Mouse (Mus musculus): Measurements from ENCODE around the gene Prr14.
A peak's percentile ranks its signal among the peaks of the same experiment; 100 is the strongest.
"Not testable (repeated sequence)": the region's sequence is repeated elsewhere in the genome, so short reads cannot be mapped to it uniquely, and the experiment has no call there.

Gene Prr14

DNA sequence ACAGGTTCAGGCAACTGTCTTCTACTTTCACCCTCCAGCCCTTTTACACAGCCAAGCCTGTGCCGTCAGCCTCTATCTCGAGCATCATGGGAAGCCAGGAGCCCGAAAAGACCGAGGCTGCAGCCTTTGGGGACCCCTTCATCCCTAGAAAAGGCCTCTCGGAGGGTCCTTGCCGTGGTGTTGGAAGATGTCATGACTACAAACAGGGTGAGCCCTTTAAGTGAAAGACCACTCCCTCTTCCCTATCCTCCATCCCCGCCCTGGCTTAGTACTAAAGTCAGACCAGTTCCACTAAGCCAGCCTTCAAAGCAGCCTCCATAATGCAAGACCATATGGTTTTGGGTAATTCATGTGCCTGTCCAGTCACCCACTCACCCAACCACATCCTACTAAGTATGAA lies 12.6 kb downstream of the Prr14 start:
- no peak for DNase-seq

DNA sequence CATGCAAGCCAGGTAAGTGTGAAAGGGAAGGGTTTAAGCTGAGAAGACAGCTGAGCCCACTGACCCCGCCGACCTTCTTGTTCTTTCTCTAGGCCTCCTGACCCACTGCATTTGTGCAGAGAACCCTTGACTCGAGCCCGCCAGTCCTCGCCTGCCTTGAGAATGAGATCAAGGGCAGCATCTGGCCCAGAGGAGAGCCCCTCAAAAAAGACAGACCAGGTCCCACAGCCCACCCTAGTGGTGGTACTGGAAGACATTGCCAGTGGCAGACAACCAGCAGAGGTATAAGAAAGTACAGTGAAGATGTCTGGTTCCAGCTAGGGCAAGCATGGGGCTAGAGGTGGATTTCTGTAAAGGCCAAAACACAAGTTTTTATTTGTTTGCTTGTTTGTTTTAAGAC lies 14.3 kb downstream of the Prr14 start:
- DNase-seq, result peak in 1 of 2 experiments; percentile 22

DNA sequence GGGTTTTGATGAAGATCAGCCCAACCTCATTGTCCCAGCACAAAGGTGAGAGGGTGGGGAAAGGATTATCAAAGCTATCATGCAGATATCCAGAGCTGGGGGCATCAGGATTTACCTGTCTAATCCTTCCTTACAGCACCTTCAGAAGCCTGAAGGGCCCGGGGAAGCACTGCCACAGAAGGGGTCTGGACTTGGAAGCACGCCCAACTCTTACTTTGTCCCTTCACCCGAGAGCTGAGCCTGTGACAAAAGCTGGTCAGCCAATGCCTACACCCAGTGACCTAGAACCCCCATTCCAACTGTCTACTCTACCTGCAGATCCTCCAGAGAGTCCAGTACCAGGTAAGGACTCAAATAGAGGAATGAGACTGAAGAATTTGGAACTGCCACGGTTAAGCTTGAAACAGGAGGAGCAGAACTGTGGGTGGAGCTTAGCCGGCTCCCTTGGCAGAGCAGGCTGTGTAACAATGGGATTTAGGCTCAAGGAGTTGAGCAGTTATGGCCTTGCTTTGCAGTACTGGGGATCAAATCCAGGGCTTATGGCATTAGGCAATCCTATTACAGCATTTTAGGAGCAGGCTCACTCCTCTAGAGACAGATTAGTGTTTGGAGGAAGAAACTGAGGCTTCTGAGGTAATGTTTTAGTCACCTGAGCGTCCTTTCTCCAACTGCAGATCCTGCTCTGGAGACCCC lies 15.1 kb downstream of the Prr14 start:
- peak in 1 of 2 experiments; percentile 17 for DNase-seq

DNA sequence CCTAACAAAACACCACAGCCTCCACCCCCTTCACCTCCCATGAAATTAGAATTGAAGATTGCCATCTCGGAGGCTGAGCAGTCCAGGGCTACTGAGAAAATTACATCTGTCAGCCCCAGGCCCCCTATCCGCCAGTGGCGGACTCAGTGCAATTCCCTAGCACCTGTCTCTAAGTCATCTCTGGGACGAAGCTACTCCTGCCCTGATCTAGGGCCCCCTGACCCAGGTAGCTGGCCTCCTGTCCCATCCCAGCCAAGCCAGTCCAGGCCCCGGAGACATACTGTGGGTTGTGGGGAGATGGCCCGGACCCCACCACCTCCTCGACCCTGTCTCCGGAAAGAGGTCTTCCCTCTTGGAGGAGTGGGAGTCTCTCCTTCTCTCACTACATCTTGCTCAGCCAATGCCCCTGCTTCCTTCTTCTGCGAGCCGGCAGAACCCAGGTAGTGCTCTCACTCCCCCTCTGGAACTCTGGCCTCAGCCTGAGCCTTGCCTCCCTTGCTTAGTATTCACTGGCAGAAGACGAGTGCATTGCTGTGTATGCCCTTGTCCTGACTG lies 15.9 kb downstream of the Prr14 start:
- DNase-seq, result no peak

DNA sequence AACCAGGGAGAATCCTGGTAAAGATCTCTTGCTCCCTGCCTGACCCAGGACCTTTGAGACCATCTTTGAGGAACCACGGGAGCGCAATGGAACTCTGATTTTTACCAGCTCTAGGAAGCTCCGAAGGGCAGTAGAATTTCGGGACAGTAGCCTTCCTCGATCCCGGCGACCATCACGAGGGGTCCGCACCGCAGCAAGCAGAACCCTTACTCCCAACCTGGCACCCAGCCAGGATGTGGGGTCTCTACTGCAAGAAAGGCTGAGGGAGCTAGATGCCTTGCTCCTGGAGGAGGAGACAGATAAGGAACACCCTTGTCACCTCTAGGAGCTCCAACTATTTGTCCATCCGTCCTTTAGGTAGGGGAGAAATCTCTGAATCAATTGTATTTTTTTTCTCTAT lies 16.9 kb downstream of the Prr14 start:
- DNase-seq, result peak in 1 of 2 experiments; percentile 25

DNA sequence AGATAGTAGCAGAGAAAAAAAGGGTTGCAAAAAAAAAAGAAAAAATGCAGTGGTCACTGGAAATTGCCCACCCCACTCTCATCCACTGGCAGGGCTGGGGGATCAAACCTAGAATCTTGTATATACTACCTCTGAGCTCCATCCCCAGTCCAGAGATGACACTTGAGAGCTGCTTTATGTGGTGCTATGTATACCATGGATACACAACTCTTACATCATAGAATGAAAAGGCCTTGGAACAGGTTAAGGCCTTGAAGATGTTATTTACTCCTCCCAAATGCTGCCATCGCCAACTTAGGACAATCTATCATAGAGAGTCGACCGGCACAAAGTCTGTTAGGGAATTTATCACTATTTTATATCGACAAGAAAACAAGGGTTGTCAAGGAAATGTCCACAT lies 17.4 kb downstream of the Prr14 start:
- no peak for DNase-seq

DNA sequence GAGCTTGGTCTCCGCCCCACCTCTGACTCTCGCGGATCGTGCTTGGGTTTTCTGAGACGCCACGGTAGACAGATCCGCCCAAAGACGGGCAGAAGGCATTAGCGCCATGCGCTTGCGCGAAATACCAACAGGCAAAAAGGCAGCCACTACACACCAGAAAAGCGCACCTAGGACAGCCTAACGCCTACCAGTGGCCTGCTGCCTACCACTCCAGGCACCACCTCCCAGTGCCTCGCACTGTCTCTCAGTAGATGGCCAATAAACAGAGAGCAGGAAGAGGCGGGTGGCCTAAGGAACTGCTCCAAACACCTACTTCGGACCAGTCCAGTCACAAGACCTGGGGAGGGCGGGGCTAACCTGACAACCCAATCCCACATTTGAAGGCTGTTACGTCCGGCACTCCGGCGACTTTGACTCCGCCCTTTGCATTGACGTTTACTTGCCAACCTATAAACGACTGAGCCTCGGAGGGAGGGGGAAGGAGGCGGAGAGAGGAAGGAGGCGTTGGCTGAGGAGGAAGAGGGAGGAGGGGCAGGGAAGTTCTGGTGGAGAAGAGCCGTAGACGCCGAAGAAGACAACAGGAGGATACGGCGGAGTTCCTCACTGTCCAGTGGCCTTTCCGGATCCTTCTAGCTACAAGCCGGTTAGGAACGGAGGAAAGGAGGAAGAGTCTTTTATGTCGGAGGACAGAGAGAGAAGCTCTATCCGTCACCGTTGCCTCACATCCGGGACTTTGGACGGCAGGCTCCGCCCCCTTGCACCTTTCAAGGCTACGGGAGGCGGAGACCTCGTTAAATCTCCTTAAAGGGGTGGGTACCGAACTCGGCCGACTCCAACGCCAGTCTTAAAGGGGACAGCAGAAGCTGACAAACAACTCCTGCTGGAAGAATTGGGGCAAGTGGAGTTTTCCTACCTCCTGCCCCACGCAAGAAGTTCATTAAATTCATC lies 18.6 kb downstream of the Prr14 start:
- DNase-seq, result peak; percentile 100

DNA sequence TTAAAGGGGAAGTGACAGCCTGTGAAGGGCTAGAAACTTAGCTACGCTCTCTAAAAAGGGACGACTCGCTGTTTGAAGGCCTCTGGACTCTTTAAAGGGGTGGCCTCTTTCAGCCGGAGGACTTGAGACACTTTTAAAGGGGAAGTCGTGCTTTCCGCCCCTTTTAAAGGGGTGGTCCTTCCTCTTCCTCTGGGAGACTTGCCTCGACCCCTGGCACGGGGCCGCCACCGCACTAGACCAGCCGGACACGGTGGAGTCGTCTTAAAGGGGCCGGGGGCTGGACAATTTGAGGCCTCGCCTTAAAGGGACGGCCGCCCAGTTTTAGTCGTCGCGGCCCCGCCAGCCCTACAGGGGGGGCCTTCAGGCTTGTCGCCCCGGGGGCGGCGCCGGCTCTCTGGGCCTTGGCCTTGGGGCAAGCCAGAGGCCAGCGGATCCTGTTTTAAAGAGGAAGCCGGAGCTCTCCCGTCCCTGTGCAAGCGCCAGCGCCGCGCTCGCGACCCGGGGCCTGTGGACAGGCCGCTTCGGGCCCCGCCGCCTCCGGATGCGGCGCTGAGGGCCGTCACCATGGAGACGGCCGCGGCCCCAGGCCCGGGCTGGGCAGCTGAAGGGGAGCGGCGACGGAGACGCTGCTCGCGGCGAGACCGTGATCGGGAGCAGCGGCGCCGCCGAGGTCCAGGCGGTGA lies 19.4 kb downstream of the Prr14 start, which contains the start of gene Fbrs:
Gene Fbrs (plus strand): TSS at position 565 of the 683 bp plus-strand sequence.
- DNase-seq, result peak; percentile 98 to 99

DNA sequence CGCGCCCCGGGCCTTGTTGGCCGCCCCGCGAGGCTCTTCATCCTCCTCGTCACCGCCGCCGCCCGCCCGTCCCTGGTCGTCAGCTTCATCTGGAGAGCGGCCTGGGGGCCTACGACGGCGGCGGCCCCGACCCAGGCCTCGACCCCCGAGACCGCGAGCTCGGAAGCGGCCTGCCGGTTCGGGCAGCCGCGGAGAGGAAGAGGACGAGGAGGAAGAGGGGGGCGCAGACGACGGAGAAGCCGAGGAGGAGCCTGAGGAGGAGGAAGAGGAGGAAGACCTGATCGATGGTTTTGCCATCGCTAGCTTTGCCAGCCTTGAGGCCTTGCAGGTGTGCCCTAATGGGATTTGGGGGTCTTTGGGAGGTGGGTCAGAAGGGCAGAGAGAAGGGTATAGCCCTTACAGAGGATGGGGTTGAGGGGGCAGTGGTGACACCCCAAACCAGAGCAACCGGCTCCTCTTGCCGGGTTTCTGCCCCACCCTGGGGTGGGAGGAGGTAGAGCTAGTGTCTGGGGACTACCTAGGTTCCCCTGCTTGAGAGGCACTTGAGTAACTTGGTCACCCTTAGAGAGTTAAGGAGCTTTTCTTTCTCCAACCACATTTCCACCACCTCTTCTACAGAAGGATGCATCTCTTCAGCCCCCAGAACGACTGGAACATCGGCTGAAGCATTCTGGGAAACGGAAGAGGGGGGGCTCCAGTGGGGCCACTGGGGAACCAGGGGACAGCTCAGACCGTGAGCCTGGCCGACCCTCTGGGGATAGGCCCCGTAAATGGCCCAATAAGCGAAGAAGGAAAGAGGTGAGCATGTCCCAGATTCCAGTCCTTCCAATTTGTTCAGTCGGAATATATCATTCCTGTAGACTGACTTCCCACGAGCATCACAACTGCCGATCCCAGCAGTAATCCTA lies 20.2 kb downstream of the Prr14 start:
- peak in 1 of 2 experiments; percentile 42 for DNase-seq

DNA sequence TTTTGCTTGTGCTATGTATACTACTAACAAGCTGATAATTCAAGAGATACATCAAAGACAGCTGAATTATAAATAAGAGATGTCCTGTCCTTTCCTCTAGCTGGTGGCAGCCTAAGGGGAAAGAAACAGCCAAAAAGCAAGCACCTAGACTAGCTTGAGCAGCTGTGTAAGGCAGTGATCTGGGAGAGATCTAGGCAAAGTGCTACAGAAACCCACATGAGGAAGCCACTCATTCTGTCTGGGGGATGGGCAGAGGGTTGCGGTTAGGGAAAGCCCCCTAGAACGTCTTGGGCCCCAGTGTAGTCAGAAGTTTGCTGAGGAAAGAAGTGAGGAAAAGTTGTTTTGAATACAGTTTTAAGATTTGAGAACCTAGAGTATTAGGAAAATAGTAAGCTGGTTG lies 20.9 kb downstream of the Prr14 start:
- peak in 1 of 2 experiments; percentile 16 for DNase-seq

DNA sequence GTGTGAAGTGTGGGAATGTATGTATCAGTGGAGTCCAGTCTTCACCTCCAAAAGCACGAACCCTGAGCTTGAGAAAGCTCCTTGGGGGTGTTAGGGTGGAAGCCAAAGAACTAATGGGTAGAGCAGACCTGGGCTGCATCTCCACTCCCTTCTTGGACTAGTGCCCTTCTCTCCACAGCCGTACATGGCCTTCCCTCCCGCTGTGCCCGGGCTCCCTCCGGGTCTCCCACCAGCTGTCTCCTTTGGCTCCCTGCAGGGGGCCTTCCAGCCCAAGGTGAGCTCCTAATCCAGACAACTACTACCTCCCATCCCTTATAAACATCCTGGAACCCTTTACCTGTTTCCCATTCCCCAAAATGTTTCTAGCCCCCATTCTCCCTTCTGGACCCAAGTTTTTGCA lies 26.0 kb downstream of the Prr14 start:
- no peak for DNase-seq

DNA sequence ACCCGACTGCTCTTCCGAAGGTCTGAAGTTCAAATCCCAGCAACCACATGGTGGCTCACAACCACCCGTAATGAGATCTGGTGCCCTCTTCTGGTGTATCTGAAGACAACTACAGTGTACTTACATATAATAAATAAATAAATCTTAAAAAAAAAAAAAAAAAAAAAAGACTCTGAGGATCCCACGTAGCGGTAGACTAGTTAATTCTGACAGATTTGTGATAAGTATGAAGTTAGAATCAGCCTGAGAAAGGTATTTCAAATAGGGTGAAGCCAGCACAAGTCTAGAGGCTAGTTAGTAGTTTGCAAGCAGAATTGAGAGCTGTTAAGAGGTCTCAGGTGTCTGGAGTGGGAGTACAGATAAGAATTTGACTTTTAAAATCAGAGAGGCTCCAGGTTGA lies 29.0 kb downstream of the Prr14 start:
- DNase-seq, result not testable (repeated sequence)

DNA sequence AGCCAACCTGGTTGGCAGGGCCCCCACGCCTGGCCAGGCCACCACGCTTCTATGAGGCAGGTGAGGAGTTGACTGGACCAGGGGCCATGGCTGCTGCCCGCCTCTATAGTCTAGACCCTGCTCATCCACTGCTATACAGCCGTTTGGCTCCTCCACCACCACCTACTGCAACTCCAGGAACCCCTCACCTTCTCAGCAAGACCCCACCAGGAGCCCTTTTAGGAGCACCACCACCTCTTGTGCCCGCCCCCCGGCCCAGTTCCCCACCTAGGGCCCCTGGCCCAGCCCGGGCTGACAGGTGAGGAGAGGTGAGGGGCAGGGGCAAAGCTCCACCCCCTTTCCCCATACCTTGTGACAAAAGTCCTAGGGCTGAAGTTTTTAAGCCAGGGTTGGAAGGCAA lies 30.6 kb downstream of the Prr14 start:
- DNase-seq, result no peak

DNA sequence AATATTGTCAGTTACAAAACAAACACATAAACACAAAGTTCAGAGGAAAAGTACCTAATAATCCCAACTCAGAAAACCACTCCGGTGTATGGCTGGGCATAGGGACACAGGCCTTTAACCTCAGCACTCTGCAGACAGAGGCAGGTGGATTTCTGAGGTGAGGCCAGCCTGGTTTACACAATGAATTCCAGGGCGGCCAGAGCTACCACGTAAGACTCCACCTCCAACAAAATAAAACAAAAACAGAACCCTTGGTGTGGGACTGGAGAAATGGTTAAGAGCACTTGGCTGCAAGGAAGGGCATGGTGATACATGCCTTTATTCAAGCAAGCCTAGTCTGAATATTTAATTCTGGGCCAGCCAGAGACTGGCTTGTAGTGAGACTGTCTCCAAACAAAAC lies 32.4 kb downstream of the Prr14 start:
- DNase-seq, result no peak

DNA sequence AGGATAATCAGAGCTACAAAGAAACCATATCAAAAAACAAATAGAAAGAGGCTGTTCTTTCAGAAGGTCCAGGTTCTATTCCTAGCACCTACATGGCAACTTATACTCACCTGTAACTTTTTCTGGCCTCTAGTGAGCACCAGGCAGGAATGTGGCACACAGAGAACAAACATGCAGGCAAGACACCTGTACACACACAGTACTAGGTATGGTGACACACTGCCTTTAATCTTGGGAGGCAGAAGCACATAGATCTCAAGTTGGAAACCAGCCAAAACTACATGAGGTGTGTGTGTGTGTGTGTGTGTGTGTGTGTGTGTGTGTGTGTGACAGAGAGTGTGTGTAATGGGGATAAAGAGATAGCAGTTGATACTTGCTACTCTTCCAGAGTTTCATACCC lies 35.2 kb downstream of the Prr14 start:
- no peak for DNase-seq

DNA sequence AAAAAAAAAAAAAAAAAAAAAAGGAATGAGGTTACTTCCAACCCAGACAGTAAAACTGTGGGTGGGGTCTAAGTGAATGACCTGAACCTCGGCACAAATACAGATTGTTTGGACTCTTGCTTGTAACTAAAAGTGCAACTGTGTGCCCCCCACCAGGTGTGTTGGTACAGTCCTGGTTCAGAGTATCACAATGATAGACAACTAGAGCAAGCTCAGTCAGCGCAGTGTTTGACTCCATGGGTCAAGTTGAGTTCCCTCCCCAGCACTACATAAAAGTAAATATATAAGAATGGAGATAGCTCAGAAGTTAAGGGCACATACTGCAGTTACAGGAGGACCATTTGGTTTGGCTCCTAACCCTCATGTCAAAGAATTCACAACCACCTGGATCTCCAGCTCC lies 38.0 kb downstream of the Prr14 start:
- DNase-seq, result no peak

DNA sequence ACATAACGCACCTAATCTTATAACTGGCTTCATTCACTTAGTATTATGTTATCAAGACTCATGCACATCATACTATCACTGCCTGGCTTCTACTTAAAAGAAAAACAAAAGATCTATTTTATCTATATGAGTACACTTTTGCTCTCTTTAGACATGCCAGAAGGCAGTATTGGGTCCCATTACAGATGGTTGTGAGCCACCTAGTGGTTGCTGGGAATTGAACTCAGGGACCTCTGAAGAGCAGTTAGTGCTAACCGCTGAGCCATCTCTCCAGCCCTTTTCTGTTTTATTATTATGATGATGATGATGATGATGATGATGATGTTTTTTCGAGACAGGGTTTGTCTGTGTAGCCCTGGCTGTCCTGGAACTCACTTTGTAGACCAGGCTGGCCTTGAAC lies 39.0 kb downstream of the Prr14 start:
- DNase-seq, result peak; percentile 60 to 77

DNA sequence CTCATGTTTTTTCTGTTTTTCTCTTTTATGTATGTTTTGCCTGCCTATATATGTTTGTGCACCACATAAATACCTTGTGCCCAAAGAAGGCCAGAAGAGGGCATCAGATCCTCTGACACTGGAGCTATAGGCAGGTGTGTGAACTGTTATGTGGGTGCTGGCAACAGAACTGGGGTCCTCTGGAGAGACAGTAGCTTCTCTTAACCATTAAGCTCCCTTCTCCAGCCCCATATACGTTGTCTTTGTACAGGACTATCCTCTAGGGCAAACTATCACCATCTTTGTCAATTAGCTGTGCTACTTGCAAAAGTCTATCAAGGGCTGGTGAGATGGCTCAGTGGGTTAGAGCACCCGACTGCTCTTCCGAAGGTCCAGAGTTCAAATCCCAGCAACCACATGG lies 48.9 kb downstream of the Prr14 start:
- no peak for DNase-seq

DNA sequence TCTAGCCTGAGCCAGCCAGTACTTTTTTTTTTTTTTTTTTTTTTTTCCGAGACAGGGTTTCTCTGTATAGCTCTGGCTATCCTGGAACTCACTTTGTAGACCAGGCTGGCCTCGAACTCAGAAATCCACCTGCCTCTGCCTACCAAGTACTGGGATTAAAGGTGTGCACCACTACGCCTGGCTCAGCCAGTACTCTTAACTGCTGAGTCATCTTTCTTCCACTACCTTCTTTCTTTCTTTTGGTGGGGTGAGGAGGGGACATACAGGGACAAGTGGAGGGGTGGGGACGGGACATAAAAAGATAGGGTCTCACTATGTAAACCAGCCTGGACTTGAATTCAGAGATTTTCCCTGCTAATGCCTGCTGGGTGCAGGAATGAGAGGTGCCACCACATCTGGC lies 50.4 kb downstream of the Prr14 start:
- not testable (repeated sequence) for DNase-seq

DNA sequence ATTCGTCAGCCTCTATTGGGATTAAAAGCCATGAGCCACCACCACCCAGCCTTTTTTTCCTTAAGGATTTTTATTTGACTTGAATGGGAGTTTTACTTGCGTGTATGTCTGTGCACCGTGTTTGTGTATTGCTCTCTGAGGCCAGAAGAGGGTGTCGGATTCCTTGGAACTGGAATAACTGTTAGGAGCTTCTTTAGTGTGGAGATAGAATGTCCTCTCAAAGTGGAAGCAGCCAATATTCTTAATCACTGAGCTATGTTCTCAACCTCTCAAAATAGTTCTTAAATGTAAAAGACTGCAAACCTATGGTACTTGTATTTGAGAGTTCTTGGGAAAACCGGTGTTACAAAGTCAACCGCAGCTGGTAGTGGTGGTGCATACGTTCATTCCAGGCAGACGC lies 51.8 kb downstream of the Prr14 start:
- DNase-seq, result peak; percentile 29 to 54

DNA sequence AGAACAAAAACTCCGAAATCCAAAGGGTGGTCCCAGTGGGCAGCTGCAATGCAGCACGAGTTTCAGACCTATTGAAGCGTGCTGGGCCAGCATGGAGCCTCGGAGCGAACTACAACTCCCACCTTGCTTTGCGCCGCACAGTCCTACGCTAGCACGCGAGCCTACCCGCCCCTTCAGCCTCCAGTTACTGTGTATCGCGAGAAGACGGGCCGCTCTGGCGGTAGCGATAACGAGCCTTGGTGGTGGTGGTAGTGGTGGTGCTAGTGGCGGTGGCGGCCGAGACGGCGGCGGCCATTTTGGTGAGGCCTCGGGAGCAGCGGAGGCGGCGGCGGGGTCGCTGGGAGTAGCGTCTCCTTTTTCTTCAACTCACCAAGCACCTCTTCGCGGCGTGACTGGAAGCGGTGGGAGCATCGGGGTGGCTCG lies 52.4 kb downstream of the Prr14 start, which contains the start of gene Srcap:
Gene Srcap (plus strand): TSS at position 176 of the 423 bp plus-strand sequence.
- peak; percentile 98 for DNase-seq
